Mouse (Mus musculus) lung, embryonic 16.5 days (tissue): ENCODE results near the gene Gnrhr. TPM values are rescaled to one million over a fixed set of nuclear protein-coding genes. Genes with fewer than 3 reads are reported as not detected.
A peak's percentile ranks its signal among the peaks of the same experiment; 100 is the strongest.

Experiments used
- ATAC-seq: fragments of 200-750 bp; cut with Nextera tagmentation; 2 replicates; pipeline ENCODE4 v1.8.0; 2017; ENCODE audit warnings: low read depth, mild to moderate bottlenecking, moderate library complexity
- H3K27ac ChIP-seq: fragments of 300-500 bp; sonication (generic); 2 replicates; pipeline ENCODE4 v1.5.1; 2014; ENCODE audit warnings: mild to moderate bottlenecking, control low read depth, low read length
- H3K27me3 ChIP-seq: fragments of 300-500 bp; sonication (generic); 2 replicates; pipeline ENCODE4 v1.6.1; 2014; ENCODE audit warnings: low read depth, low read length, mixed read lengths; ENCODE audit not compliant: control insufficient read depth, insufficient read depth
- H3K36me3 ChIP-seq: fragments of 300-500 bp; sonication (generic); 2 replicates; pipeline ENCODE4 v1.6.1; 2014; ENCODE audit warnings: low read length; ENCODE audit not compliant: control insufficient read depth, insufficient read depth
- H3K4me1 ChIP-seq: fragments of 300-500 bp; sonication (generic); replicated peaks from 2 replicates; pipeline ENCODE4 v1.6.1; 2014; ENCODE audit warnings: low read length, mixed read lengths; ENCODE audit not compliant: control insufficient read depth, insufficient read depth
- H3K4me2 ChIP-seq: fragments of 300-500 bp; sonication (generic); 2 replicates; pipeline ENCODE4 v1.6.1; 2014; ENCODE audit warnings: low read depth, low read length, control low read depth
- H3K4me3 ChIP-seq: fragments of 300-500 bp; sonication (generic); 2 replicates; pipeline ENCODE4 v1.5.1; 2014; ENCODE audit warnings: mild to moderate bottlenecking, low read length, control low read depth
- H3K9ac ChIP-seq: fragments of 300-500 bp; sonication (generic); 2 replicates; pipeline ENCODE4 v1.6.1; 2014; ENCODE audit warnings: low read length, control low read depth
- H3K9me3 ChIP-seq: fragments of 300-500 bp; sonication (generic); 2 replicates; pipeline ENCODE4 v1.6.1; 2016; ENCODE audit warnings: low read length; ENCODE audit not compliant: control insufficient read depth
- WGBS: fragments of 180-500 bp; shearing (Covaris S2); extraction: QIAGEN DNeasy Blood & Tissue Kit; methylation state at CpG from one replicate; pipeline ENCODE4 v1.1.7; 2014; 5-methylcytosine and 5-hydroxymethylcytosine counted together
- polyA plus RNA-seq: library from polyadenylated mRNA; unstranded; fragments of >200 nt; fragmentation: Nextera tagmentation; extraction: Ambion mirVana; gene quantifications from 2 replicates; pipeline ENCODE4 v1.2.1, GENCODE M21; 2015

Gnrhr gene
- polyA plus RNA-seq, 1 experiment from 2014 or later: not detected

DNA sequence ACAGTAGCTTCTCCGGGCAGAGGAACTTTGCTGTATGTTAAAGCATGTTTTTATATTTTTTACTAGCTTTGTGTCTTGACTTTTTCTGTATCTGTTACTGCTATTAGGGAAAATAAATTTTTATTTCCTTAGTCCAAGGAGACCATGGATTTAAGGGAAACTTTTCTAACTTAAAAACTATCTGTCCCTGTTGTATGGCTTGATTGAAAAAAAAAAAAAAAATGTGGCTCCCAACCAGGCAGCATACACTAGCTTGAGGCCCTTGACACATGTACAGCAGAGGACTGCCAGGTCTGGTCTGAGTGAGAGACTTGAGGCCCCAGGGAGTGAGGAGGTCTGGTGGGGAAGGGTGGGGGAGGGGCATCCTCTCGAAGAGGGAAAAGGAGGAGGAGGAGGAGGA lies 23.9 kb downstream of the Gnrhr start:
- Histone ChIP-seq H3K9me3 (no peaks in the 10 kb centered on the region), H3K4me3 (no peak overlapping the region), H3K36me3 (peaks cover 3% of the 10 kb centered on the region), H3K27ac (no peak overlapping the region), H3K27me3 (no peaks in the 10 kb centered on the region), H3K4me2 (no peak overlapping the region), H3K4me1 (peaks cover 3% of the 10 kb centered on the region; the same call in 1 of the 2 replicates), H3K9ac (no peak overlapping the region)
- ATAC-seq: no peak
- WGBS: 46% methylated on average over 2 of the region's 2 CpGs

DNA sequence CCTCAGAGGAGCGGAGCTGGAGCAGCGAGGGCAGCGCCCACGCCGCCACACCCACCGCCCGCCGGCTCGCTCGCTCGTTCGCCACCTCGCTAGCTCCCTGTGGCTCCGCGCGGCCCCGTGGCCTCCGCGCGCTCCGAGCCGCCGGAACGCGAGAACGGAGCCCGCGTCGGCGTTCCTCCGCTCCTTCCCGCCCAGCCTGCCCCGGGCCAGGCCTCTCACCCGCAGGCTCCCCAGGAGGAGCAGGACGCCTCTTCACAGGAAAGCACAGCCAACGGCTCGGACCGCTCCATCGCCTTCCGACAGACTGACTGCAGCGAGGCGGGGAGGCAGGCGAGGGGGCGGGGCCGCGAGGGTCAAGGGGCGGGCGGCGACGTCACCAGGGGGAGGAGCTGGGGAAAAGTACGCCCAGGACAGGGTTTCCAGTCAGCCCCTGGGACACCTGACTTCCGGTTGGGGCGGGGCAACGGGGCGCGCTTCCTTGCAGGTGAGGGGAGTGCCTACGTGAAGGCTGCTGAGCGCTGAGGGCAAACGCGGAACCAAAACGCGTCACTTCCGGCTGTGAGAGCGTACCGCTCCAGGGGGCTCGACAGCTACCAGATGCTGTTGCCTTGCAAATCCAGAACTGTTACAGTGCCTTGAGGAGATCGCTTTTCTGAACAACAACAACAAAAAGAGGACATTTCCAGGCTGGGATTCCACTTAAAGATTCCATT lies 25.1 kb downstream of the Gnrhr start, which contains the start of gene Uba6:
Uba6 (minus strand) TSS at position 355 of the 713 bp plus-strand sequence.
- peaks cover 3% of the 10 kb centered on the region; the same call in 1 of the 2 replicates for H3K4me1 ChIP-seq
- peak within 1 kb of the TSS; percentile 91 for H3K4me3 ChIP-seq
- H3K27ac ChIP-seq: peak within 1 kb of the TSS; percentile 95
- H3K9ac ChIP-seq: peak within 1 kb of the TSS; percentile 87
- H3K9me3 ChIP-seq: no peaks in the 10 kb centered on the region
- no peaks in the 10 kb centered on the region for H3K27me3 ChIP-seq
- H3K4me2 ChIP-seq: peak within 1 kb of the TSS; percentile 87
- WGBS: under 1% methylated on average over 64 of the region's 67 CpGs
- peak; percentile 98 for ATAC-seq
- peaks cover 6% of the 10 kb centered on the region for H3K36me3 ChIP-seq

DNA sequence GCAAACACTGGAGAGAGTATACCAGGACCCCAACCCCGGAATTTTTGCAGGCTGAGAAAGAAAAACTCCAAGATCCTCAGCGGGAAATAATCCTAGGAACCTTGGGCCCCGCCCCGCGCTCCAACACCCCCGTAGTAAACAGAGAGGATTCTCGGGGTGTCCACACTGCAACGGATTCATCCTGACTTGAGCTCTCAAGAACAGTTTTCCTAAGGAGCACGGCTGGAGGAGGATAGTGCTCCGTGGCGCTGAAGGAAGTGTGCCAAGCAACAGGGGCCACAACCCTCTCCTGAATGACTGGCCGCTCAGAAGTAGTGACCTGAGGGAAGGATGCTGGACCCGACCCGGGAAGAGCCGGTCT lies 25.6 kb downstream of the Gnrhr start:
- H3K4me2 ChIP-seq: peak overlapping the region; percentile 87
- peak overlapping the region; percentile 91 for H3K4me3 ChIP-seq
- 0% methylated on average over 15 of the region's 15 CpGs for WGBS
- ATAC-seq: no peak
- H3K36me3 ChIP-seq: peaks cover 6% of the 10 kb centered on the region
- peaks cover 3% of the 10 kb centered on the region; the same call in 1 of the 2 replicates for H3K4me1 ChIP-seq
- H3K27ac ChIP-seq: peak overlapping the region; percentile 95
- H3K9ac ChIP-seq: peak overlapping the region; percentile 87
- H3K9me3 ChIP-seq: no peaks in the 10 kb centered on the region
- no peaks in the 10 kb centered on the region for H3K27me3 ChIP-seq

Other genes with a start within 250 kb of the Gnrhr start
- 34.0 and 34.5 TPM in 2 replicates for gene Cenpc1, start 132.3 kb downstream of the Gnrhr start, polyA plus RNA-seq
- gene Stap1, start 126.2 kb downstream of the Gnrhr start, polyA plus RNA-seq: 0.57 and 2.0 TPM in 2 replicates
- gene Uba6, start 25.1 kb downstream of the Gnrhr start, polyA plus RNA-seq: 11.6 and 12.7 TPM in 2 replicates
- not detected in 2 replicates for gene Tmprss11c, start 91.4 kb upstream of the Gnrhr start, polyA plus RNA-seq
- 0.08 TPM in 1 of 2 replicates, not detected in the other for gene Tmprss11d, start 175.5 kb upstream of the Gnrhr start, polyA plus RNA-seq